Mouse (Mus musculus) adipocyte (in vitro differentiated cells): Measurements from ENCODE around the gene Cyp2c65.

ENCODE experiments used
- DNase-seq: peaks from one replicate; pipeline ENCODE4 v3.0.0-alpha.2; 2016; ENCODE audit warnings: low spot score

The Cyp2c65 gene

GRCm38 (mm10) chr19:39060719-39061118 lies at the start of gene Cyp2c65:
Gene Cyp2c65 (plus strand): TSS chr19:39061015.
- DNase-seq, result no peak

DNA sequence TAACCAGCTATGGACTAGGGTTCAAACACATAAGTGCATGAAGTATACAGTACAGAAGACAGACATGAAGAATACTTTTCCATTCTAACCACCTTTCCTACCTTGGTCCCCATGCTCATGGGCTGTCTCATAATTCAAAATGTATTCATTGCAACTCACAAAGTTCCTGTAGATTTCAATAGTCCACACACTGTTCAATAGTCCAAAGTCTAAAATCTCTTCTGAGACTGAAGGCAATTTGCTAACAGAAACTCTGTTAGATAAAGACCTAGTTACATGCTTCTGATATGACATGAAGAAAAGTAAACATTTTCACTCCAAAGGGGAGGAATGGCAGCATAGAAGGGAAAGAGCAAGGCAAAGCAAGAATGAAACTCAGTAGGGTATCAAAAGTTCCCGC lies 2.9 kb upstream of the Cyp2c65 start:
- DNase-seq, result no peak

DNA sequence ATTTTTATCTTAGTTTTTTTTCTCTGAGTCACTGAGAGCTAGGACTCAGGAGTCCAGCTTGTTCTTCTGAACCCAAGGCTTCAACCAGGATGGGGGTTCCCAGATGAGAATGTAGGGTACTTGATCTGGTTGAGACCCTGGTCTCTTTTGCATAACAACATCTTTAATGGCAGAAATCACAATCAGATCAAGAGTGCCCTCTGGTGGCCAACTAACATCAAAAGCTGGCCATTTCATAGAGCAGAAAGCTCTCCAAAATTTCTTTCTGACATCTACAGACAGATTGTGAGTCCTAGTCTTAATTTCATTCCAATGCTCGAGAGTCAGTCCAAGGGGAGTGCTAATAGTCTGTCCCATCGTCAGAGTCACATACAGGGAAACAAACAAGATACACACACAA lies 38.0 kb downstream of the Cyp2c65 start:
- DNase-seq, result peak; percentile 57

- no peak for DNase-seq
Observed at GRCm38 (mm10) chr19:39113644-39114043, 52.8 kb downstream of the Cyp2c65 start, which contains the start of gene Cyp2c66. Gene Cyp2c66 (plus strand): TSS chr19:39113898.
